Mouse (Mus musculus) limb, embryonic 14.5 days (tissue): ENCODE data around the gene Gm12800. TPM values are rescaled to one million over a fixed set of nuclear protein-coding genes. Genes with fewer than 3 reads are reported as not detected.
"Not testable (repeated sequence)": the region's sequence is repeated elsewhere in the genome, so short reads cannot be mapped to it uniquely, and the experiment has no call there.

Experiments used
- ATAC-seq: fragments of 200-750 bp; cut with Nextera tagmentation; 2 replicates; pipeline ENCODE4 v1.8.0; 2017; ENCODE audit warnings: low read depth, moderate number of reproducible peaks, moderate TSS enrichment; ENCODE audit not compliant: low FRiP score
- DNase-seq: peaks from one replicate; pipeline ENCODE4 v3.0.0-alpha.2; 2015; ENCODE audit warnings: low spot score
- H3K27ac ChIP-seq: fragments of 300-500 bp; sonication (generic); replicated peaks from 2 replicates; pipeline ENCODE4 v1.5.1; 2014; ENCODE audit warnings: low read depth, mild to moderate bottlenecking, low read length, moderate library complexity, mixed read lengths
- H3K27me3 ChIP-seq: fragments of 300-500 bp; sonication (generic); 2 replicates; pipeline ENCODE4 v1.6.1; 2014; ENCODE audit warnings: low read length, mixed read lengths; ENCODE audit not compliant: control insufficient read depth, insufficient read depth
- H3K36me3 ChIP-seq: fragments of 300-500 bp; sonication (generic); 2 replicates; pipeline ENCODE4 v1.6.1; 2014; ENCODE audit warnings: mild to moderate bottlenecking, low read length, moderate library complexity, mixed read lengths; ENCODE audit not compliant: control insufficient read depth, insufficient read depth
- H3K4me1 ChIP-seq: fragments of 300-500 bp; sonication (generic); 2 replicates; pipeline ENCODE4 v1.6.1; 2014; ENCODE audit warnings: antibody characterized with exemption, low read length, mixed read lengths; ENCODE audit not compliant: control insufficient read depth, insufficient read depth
- H3K4me2 ChIP-seq: fragments of 300-500 bp; sonication (generic); replicated peaks from 2 replicates; pipeline ENCODE4 v1.6.1; 2014; ENCODE audit warnings: low read depth, mild to moderate bottlenecking, low read length, moderate library complexity; ENCODE audit not compliant: severe bottlenecking
- H3K4me3 ChIP-seq: fragments of 300-500 bp; sonication (generic); replicated peaks from 2 replicates; pipeline ENCODE4 v1.5.1; 2014; ENCODE audit warnings: low read length
- H3K9ac ChIP-seq: fragments of 300-500 bp; sonication (generic); 2 replicates; pipeline ENCODE4 v1.6.1; 2014; ENCODE audit warnings: mild to moderate bottlenecking, low read depth, low read length, moderate library complexity; ENCODE audit not compliant: severe bottlenecking
- H3K9me3 ChIP-seq: fragments of 300-500 bp; sonication (generic); 2 replicates; pipeline ENCODE4 v1.6.1; 2016; ENCODE audit warnings: low read length; ENCODE audit not compliant: control insufficient read depth
- POLR2A ChIP-seq: fragments of 200-500 bp; IDR thresholded peaks from 2 replicates; pipeline ENCODE4 v1.8.0; 2012; ENCODE audit warnings: inconsistent platforms, mild to moderate bottlenecking, moderate library complexity, borderline replicate concordance; ENCODE audit not compliant: insufficient read depth, insufficient read length; ENCODE audit errors: extremely low read depth
- WGBS: fragments of 180-500 bp; shearing (Covaris S2); extraction: QIAGEN DNeasy Blood & Tissue Kit; methylation state at CpG from one replicate; pipeline ENCODE4 v1.1.7; 2014; 5-methylcytosine and 5-hydroxymethylcytosine counted together
- polyA plus RNA-seq, 2 experiments: library from polyadenylated mRNA; depleted of rRNA in 1 of 2; stranded (reverse) in 1 of 2; unstranded in 1 of 2; fragments of >200 nt; fragmentation: Nextera tagmentation in 1 of 2; extraction: Ambion mirVana in 1 of 2; gene quantifications; 2 replicates each; pipeline versions ENCODE4 v1.2.1 to v1.2.3; 2012 to 2014

The Gm12800 gene
- polyA plus RNA-seq (2012; rRNA removed) (not detected in 2 replicates), polyA plus RNA-seq (2014; fragmentation: Nextera tagmentation; extraction: Ambion mirVana) (not detected in 2 replicates)

DNA sequence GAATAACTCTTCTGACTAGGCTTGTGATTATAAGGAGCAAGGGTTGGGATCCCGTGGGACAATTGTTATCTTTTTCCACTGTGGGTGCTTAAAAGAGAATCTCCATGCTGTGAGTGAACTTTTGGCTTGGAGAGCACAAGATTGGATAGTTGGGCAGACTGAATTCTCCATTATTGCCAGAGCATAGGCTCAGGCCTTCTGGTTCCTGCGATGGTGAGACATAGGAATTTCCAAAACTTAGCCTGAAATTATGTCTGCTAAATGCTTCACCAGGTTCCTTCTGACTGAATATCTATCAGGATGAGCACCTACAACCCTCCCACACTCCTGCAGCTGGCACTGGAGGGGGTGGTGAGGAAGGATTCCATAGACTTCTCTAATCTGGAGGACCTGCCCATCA is at the start of gene Gm12800:
TSS of gene Gm12800 (plus strand) at position 301 of the 400 bp plus-strand sequence.
- not testable (repeated sequence) for H3K9me3 ChIP-seq, DNase-seq, H3K36me3 ChIP-seq, H3K9ac ChIP-seq, H3K4me1 ChIP-seq, H3K27ac ChIP-seq, H3K27me3 ChIP-seq, ATAC-seq, H3K4me3 ChIP-seq, H3K4me2 ChIP-seq
- WGBS: 91% methylated on average over 1 of the region's 2 CpGs

DNA sequence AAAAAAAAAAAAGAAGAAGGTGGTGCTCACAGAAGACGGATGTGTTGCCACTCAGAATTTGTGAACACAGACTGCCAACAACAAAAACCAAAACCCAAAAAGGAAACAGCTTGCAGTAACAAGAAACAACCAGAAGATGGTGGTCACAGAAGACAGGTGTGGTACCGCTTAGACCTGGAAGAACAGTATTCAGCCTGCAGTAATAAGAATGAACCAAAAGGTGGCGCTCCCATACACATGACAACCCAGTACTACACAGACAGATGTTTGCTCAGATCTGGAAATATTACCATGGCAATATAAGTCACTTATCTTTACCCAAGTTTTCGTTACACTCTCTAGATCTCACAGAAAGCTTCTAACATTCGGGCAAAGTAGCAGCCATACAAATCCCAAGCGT is 48.0 kb upstream of the Gm12800 start:
- peak; percentile 60; the same call in 1 of the 2 replicates for ATAC-seq
- 53% methylated on average over 6 of the region's 6 CpGs for WGBS

DNA sequence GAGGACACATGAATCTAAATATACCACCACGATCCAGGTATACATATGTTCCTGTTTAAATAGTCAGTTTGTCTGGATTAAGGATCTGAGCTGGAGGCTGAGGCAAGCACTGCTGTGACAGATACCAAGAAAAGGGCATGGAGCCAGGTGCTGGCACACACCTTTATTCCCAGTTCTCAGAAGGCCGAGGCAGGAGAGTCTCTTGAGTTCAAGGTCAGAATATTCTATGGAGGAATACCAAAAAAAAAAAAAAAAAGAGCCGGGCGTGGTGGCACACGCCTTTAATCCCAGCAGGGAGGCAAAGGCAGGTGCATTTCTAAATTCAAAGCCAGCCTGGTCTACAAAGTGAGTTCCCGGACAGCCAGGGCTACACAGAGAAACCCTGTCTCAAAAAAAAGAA is 46.6 kb upstream of the Gm12800 start:
- H3K27me3 ChIP-seq: no peaks in the 10 kb centered on the region
- H3K4me2 ChIP-seq: no peak overlapping the region
- ATAC-seq: no peak
- no peak for TF ChIP-seq POLR2A
- no peaks in the 10 kb centered on the region for H3K9me3 ChIP-seq
- H3K9ac ChIP-seq: no peak overlapping the region
- H3K27ac ChIP-seq: no peak overlapping the region
- no peaks in the 10 kb centered on the region for H3K4me1 ChIP-seq
- H3K36me3 ChIP-seq: no peaks in the 10 kb centered on the region
- WGBS: 90% methylated on average over 6 of the region's 6 CpGs
- DNase-seq: no peak
- no peak overlapping the region for H3K4me3 ChIP-seq

More for the DNA sequence above, 48.0 kb upstream of the Gm12800 start:
- Histone ChIP-seq H3K4me2 (no peak overlapping the region), H3K4me3 (no peak overlapping the region), H3K36me3 (no peaks in the 10 kb centered on the region), H3K27me3 (no peaks in the 10 kb centered on the region), H3K27ac (no peak overlapping the region), H3K9me3 (no peaks in the 10 kb centered on the region), H3K4me1 (no peaks in the 10 kb centered on the region), H3K9ac (no peak overlapping the region)
- TF ChIP-seq POLR2A: no peak
- DNase-seq: peak; percentile 58

DNA sequence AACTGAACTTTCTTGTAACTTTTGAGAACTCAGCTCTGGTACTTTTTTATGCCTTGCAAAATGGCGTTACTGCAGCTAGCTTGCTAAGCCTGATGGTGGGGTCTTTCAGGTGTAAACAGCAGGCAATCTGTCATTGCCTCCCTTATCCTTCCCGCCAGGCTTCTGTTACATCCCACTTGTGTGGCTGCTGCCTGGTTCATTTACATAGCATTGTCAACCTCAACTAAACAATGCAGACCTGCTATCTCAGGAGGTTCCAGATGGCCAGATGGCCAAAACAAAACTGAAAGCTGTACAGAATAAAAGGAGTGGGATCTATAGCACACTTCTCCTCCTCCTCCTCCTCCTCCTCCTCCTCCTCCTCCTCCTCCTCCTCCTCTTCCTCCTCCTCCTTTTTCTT is 36.9 kb upstream of the Gm12800 start:
- not testable (repeated sequence) for DNase-seq, H3K9me3 ChIP-seq, H3K27ac ChIP-seq, H3K4me3 ChIP-seq, H3K4me1 ChIP-seq, H3K27me3 ChIP-seq, H3K36me3 ChIP-seq, ATAC-seq, H3K9ac ChIP-seq, H3K4me2 ChIP-seq
- 62% methylated on average over 2 of the region's 2 CpGs for WGBS

DNA sequence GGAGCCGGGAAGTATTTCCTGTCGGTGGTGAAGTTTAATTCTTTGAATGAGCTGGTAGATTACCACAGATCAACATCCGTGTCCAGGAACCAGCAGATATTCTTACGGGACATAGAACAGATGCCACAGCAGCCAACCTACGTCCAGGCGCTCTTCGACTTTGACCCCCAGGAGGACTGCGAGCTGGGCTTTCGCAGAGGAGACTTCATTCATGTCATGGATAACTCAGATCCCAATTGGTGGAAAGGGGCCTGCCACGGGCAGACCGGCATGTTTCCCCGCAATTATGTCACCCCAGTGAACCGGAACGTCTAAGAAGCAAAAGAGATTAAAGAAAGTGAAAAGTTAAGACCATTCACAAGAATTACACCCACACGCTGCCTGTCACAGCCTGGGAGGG is 33.2 kb upstream of the Gm12800 start:
- H3K4me2 ChIP-seq, H3K9ac ChIP-seq, DNase-seq, ATAC-seq, H3K27me3 ChIP-seq, H3K27ac ChIP-seq, H3K36me3 ChIP-seq, H3K4me1 ChIP-seq, H3K9me3 ChIP-seq, H3K4me3 ChIP-seq: not testable (repeated sequence)
- WGBS: 87% methylated on average over 15 of the region's 15 CpGs

DNA sequence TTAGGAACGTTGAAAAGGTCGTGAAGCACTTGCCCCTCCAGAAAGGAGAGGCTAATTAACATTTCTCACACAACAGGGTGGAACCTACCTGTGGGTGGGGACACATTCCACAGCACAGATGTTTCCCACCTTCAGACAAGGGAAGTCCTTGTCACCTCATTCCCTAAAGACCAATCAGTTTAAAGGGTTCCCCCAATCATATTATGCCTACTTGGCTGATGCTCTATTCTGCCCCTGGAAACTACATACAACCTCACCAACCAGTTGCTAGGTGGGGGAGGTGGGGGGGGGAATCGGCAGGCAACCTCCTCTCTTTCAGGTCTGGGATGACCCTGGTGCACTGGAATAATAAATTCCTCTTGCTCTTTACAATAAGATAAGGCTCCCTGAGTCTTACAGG is 25.3 kb upstream of the Gm12800 start:
- 28% methylated on average over 3 of the region's 3 CpGs for WGBS
- no peak overlapping the region for H3K9ac ChIP-seq
- no peak overlapping the region for H3K27ac ChIP-seq
- H3K4me3 ChIP-seq: no peak overlapping the region
- ATAC-seq (no peak), DNase-seq (no peak)
- H3K4me1 ChIP-seq: no peaks in the 10 kb centered on the region
- TF ChIP-seq POLR2A: no peak
- no peaks in the 10 kb centered on the region for H3K9me3 ChIP-seq
- H3K27me3 ChIP-seq: no peaks in the 10 kb centered on the region
- no peaks in the 10 kb centered on the region for H3K36me3 ChIP-seq
- H3K4me2 ChIP-seq: no peak overlapping the region
